Mouse (Mus musculus): ENCODE measurements around the gene Actn4.

Gene Actn4

DNA sequence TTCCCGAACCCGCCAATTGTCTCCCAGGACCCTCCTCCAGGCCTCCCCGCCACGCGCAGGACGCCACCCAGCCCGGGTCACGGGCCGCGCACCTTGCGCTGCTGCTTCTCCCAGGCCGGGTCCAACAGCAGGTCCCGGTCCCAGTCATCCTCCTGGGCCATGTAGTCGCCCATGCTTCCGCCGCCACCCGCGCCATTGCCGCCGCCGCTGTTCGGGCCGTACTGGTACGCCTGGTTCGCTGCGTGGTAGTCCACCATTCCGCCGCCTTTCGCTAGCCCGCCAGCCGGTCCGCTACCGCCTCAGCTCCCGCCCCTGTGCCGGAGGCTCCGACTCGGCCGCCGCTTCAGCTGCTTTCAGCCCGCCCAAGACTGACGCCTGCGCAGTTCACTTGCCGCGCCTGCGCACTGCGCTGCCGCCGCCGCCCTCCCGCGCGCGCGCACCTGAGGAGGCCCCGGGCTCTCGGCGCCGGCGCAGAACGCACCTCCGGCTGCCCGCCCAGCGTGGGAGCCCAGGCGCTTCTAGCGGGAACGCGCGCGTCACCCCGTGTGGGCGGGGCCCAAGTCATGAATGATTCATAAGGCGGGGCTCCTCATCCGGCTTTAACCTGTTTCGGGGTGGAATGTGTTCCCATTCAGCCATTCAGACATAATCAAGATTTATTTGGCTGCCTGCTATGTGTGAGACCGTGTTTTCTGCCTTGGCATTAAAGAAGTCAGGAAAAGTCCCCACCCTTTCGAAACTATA, at the start of gene Actn4:
TSS of gene Actn4 (minus strand) at position 414 of the 744 bp plus-strand sequence.
- peak; percentile 98 for DNase-seq (ENCODE audit: low spot score)

DNA sequence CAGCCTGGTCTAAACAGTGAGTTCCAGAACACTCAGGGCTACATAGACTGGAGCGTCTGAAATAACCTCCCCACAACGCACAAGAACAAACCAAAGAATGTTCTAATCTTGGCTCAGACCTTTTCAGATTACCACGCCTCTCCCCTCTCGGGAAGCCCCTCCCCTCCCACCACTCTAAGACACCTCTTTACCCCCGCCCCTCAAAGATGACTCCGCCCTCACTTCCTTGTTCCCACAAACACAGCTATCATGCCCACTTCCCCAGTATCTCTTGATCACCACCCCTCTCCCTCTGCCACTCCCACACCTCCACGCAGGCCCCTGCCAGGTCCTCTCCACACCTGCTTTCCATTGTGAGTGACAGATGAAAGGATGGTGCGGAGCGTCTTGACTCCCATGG, 46.6 kb upstream of the Actn4 start:
- DNase-seq (ENCODE audit: low spot score), result no peak

DNA sequence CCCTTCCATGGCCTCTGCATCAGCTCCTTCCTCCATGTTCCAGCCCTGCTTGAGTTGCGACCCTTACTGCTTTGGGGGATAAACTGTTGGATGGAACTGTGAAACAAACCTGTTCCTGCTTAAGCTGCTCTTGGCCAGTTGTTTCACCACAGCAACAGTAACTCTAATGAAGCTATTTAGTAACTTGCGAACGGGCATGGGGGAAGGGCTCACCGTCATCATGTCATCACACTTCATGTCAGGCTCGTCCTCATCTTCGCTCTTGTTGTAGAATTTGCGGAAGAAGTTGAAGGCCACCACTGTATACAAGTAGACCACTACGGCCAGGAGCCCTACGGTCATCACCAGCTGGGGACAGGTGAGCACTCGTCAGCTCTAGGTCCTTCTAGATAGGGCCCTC, 46.0 kb upstream of the Actn4 start:
- no peak for DNase-seq (ENCODE audit: low spot score)

DNA sequence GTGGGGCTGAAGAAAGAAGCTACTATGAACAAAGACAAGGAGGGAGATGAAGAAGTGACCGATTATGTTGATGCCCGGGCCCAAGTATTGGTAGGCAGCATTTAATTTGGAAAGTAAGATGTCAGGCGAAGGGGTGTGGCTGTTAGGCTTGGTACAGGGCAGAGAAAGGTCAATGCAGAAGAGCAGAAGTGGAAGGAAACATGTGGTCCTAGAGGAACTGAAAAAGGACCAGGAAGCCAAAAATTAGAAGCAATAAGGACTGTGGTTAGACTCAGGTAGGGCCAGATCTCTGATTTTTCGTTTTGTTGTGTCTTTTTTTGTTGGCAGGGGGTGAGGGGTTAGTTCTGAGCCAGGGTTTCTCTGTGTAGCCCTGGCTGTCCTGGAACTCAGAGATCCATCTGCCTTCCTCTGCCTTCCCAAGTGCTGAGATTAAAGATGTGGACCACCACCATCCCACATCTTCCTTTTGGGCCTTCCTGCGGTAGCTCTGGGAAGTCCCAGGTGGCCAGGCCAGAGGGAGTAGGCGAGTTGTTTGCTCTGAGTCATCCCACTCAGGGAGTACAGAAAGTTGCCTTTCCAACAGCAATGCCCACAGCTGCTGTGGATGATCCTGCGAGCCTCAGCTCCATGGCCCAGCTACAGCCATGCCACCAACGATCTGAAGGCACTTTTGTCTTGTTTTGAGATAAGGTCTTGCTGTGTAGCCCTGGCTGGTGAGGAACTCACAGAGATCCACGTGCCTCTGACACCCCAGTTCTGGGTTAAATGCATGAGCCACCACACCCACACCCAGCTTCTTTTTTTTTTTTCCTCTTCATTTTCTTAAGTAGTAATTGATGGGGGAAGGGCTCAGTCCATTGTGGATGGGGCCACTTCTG, 45.3 kb upstream of the Actn4 start:
- DNase-seq (ENCODE audit: low spot score), result no peak

DNA sequence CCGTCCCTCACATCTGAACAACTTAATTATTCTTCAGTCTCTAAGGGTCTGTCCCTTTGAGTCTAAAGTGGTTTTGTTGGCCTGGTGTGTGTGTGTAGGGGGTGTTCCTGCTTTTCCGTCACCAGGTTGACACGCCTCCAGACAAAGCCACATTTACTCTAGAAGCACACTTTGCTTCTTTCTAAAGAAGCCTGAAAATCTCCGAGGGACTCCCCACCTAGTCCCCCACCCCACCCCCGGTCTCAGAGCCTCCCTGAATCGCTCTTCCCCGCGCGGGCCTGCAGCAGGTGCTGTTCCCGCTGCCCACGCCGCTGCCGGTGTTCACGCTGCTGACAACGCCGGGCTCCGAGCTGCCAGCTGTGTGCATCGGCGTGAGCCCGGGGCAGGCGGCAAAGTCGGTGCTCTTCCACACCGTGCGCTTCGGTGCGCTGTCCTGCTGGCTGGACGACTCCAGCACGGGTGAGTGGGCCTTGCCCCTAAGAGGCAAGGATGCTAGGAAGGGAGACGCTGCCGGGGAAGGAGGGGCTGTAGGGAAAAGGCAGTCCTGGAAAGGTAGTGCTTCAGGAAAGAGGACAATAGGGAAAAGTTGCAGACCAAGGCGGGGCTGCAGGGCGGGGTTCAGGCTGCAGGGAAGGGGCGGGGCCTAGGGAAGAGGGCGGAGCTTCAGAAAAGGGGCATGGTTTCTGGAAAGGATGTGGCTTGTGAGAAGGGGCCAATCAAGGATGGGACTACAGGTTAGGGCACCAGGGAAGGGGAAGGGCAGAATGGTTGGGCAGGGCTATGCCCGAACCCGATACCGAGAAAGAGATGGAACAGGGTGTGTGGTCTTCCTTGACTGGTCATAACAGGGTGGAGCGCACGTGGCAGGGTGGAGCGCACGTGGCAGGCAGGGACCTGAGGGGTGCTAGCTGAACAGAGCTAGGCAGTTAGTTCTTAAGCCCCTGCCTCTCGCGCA, 38.8 kb upstream of the Actn4 start:
- DNase-seq (ENCODE audit: low spot score), result peak; percentile 77

DNA sequence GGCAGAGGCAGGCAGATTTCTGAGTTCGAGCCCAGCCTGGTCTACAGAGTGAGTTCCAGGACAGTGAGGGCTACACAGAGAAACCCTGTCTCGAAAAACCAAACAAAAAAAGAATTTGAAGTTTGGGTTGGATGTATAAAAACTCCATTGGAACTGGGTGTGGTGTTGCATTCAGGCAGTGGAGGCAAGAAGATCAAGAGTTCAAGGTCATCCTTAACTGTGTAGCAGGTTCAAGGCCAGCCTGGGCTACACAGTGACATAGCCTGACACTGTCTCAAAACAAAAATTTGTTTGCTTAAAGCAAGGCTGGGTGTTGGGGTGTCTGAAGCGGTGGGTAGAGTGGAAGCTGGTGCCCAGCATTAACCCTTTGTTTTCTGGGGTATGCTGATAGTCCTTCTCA, 31.3 kb upstream of the Actn4 start:
- DNase-seq (ENCODE audit: low spot score), result no peak

DNA sequence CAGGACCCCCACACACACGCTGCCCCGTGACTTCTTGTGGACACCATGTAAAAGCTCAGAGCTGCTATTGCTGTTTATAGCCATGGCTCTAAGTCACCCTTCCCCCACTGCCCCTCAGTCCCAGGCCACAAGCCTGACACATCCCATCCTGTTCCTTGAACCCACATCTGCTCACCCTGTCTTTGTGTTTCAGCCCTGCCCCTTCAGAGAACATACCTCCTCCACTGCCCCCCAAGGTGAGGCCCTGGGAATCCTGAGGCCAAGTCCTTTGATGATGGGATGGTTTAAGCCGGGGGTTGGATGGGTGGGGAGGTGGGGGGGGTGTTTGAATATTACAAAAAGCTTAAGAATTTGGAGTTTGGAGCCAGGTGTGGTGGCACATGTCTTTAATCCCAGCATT, 30.9 kb upstream of the Actn4 start:
- DNase-seq (ENCODE audit: low spot score), result no peak

DNA sequence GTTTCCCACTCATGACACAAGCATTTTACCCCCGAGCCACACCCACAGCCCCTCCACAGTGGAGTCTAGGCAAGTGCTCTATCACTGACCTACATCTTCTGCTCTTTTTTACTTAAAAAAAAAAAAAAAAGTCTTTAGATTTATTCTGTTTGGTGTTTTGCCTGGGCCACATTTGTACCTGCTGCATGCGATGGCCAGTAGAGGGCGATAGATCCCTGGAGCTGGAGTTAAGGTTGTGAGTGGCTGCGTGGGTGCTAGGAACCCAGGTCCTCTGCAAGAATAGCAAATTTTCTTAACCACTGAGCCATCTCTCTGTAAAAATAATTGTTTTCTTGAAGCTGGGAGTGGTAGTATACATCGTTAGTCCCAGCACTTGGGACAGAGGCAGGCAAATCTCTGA, 29.5 kb upstream of the Actn4 start:
- no peak for DNase-seq (ENCODE audit: low spot score)

DNA sequence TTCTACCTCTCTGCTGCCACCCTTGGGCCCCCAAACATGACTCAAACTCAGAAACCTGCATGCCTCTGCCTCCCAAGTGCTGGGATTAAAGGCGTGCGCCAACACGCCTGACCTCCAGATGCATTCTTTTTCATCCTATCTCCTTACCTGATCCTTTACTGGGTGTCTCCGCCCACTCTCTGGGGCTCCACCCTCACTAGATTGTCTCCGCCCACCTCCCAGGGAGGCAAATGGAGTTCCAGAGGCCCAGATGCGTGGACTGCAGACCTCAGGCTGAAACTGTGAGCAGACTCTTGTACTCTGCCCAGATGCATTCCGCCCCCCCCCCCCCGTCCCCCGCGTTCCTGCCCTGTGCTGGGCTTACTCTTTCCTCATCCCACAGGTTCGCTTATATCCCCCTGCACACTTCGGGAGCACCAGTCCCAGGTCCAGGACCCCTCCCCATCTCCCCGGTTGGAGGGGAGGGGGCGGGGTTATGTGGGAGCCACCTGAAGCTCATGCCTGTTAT, 28.7 kb upstream of the Actn4 start:
- DNase-seq (ENCODE audit: low spot score), result no peak

DNA sequence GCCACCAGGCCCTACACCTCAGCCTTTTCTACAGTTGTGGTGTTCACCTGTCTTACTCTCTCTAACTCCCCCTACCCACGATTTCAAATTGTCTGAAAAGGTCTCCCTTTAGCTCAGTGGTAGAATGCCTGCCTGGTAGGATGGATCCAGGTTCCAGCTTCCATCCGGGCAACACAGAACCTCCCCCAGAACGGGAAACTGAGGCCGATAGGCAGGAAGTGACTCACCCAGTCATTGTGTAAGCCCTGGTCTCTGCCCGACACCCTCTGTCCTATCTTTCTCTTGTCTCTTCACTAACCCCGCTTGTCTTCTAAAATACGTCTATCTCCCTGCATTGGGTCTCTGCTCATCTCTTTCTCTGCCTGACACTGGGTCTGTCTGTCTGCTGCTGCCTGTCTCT, 23.1 kb upstream of the Actn4 start:
- no peak for DNase-seq (ENCODE audit: low spot score)

DNA sequence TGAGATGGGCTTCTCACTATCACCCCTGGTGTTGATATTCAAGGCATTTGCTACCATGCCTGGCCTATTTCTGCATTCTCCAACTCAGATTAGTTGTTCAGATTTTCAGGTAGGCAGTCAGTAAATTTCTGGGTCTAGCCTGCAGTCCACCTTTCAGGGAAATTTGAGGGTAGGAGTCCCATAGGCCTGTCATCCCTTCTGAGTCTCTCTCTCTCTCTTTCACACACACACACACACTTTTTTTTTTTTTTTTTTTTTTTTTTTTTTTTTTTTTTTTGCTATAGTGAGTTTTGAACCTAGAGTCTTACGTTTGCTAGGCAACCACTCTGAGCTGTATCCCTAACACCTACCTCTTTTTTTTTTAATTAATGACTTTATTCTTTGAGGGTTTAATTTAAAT, 22.3 kb upstream of the Actn4 start:
- no peak for DNase-seq (ENCODE audit: low spot score)

DNA sequence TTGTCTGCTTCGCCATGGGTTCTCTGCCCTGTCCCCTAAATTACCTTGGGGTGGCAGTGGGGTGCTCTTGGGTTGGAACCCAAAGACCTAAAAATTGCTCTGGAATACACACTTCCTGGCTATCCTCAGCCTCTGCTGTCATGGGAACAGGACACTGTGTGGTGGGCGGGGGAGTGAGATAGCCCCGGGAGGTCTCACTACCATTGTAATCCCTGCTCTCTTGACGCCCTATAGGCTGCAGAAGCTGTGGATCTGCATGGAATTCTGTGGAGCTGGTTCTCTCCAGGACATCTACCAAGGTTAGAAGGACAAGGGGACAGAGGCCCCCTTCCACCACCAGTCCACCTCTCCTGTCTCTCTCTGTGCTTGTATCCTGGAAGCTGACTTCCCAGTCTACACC, 21.7 kb upstream of the Actn4 start:
- no peak for DNase-seq (ENCODE audit: low spot score)

DNA sequence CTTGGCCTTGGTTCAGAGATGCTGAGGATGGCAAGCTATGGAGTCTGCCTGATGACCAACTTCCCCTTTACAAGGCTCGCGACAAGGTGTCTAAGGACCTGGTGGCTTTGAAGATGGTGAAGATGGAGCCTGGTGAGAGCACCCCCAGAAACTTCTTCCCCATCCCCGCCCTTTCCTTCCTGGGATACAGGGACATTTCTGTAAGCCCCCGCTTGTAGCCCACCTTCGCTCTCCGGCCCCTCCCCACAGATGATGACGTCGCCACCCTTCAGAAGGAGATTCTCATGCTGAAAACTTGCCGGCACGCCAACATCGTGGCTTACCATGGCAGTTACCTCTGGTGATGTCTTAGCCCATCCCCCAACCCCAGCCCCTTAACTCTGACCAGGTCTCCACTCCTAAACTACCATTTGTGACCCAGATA, 21.0 kb upstream of the Actn4 start:
- DNase-seq (ENCODE audit: low spot score), result no peak

DNA sequence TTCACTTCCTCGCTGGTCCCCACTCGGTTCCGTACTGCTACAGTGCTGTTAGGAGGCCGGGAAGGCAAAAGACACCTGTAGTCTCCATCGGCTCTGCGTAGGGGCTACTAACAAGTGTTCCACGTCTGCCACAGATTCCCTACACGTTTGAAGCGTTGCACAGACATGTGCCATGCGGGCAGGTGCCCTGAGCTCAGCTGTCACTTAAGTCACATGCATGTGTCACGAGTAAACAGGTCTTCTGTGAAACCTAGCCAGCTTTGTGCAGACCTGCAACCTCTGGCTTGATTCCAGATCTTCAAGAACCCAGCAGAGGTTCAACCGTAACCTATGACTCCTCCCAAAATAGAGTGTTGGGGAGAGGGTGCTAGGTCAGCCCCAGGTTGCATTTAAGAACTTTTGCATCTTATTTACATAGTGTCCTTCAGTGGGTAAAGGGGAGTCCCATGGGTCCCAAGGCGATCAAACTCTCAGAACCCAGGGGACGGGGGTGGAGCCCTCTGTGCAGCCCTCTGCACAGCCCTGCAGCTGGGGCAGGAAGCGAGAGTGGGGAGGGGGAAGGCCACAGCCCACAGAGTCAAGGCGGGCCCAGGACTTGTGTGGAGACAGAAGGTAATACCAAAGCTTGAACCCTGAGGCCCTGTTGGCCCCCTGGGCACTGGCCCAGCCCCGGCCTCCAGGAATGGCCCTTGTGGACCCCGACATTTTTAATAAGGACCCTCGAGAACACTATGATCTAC, 20.3 kb upstream of the Actn4 start:
- DNase-seq (ENCODE audit: low spot score), result peak; percentile 27

DNA sequence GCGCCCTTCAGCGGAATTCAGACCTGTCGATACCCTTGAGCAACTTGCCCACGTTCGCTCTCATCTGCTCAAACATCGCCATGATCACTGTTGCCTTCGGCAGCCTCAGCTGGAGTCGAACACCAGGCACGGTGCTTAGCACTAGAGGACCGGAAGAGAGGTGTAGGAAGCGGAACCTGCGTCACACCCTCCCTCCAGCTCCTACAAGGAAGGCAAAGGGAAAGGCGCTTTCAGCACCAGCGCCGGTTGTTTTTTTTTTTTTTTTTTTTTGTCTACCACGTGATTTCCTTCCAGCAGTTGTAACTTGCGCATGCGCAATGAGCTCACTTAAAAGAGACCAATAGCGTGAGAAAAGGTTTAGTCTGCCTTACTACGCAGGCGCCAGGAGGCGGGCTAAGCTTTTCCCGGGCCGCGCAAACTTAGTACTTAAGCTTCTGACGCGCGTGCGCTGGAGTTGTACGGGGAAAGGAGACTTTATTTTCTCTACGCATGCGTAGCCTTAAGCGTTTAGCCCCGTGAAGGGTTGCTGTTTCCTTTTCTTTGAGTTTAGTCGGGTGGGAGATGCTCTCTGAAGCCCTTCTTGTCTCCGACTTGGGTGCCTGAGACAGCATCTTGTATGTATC, 19.6 kb upstream of the Actn4 start, which contains the start of the genes Eif3k and Map4k1:
TSS of gene Eif3k (minus strand) at position 214 of the 623 bp plus-strand sequence.
TSS of gene Map4k1 (plus strand) at position 400 of the 623 bp plus-strand sequence.
- DNase-seq (ENCODE audit: low spot score), result peak; percentile 97

DNA sequence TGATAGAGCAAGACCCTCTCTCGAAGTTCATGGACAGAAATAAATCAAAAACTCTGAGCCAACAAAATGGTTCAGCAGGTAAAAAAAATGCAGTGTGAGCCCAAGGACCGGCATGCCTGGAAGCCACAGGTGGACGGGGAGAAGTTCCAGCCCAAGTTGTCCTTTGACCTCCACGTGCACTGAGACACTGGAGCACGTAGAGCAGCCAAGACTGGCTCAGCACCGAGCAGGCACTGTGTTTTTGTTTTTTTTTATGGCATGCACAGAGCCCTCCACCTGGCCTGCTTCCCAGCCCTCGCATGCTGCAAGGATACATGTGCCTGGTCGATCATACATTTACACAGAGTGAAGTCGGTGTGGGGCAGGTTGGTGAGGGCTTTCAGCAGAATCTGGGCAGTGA, 15.4 kb upstream of the Actn4 start:
- peak; percentile 71 for DNase-seq (ENCODE audit: low spot score)

DNA sequence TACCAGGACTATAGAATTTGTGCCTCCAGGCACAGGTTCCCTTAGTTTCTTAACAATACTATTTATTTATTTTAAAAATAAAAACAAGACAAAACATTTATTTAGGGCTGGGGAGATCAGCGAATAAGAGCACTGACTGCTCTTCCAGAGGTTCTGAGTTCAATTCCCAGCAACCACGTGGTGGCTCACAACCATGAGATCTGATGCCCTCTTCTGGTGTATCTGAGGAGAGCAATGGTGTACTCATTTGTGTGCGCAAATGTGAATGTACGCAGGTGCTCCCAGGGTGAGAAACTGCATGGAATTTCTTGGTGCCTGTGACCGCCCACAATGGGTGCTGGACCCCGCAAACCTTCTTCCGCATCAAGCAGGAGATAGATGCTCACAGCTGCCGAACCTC, 10.9 kb upstream of the Actn4 start:
- no peak for DNase-seq (ENCODE audit: low spot score)

DNA sequence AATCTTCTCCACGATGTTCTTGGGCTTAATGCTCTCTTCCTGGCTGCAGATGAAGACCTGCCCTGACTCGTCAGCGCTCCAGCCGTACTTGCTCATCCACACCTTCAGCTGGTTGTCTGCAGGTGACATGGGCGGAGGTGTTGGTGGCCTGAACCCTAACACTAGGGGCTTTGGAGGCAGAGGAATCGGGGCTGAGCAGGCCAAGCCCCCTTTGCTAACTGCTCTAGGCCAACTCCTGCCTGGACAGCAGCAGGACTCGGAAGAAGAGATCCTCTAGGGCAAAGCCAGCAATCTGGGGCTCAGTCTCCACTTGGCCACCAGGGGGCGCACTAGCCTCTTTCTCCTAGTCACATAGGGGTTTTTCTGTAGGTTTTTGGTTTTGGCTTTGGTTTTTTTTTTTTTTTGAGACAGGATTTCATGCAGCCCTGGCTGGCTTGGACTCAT, 10.4 kb upstream of the Actn4 start:
- no peak for DNase-seq (ENCODE audit: low spot score)

DNA sequence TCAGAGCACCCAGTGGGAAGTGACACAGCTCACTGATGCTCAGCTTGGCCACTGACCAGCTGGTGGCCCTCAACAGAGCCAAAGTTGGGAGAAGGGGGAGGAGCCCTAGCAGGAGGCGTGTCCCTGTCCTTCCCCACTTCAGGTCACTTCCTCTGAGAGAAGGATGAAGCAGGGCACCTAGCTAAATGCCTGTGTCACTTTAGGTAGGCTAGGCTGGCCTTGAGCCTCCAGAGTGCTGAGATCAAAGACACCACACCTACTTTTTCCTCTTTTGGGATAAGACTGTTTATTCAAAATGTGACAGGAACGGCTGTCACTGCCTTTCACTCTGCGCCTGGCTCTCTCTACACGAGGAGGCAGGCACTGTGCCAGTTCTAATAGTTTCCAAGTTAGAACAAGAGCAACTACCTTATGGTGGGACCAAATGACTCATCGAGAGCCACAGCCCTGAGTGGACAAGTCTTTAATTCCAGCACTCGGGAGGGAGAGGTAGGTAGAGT, 9.7 kb upstream of the Actn4 start:
- no peak for DNase-seq (ENCODE audit: low spot score)

DNA sequence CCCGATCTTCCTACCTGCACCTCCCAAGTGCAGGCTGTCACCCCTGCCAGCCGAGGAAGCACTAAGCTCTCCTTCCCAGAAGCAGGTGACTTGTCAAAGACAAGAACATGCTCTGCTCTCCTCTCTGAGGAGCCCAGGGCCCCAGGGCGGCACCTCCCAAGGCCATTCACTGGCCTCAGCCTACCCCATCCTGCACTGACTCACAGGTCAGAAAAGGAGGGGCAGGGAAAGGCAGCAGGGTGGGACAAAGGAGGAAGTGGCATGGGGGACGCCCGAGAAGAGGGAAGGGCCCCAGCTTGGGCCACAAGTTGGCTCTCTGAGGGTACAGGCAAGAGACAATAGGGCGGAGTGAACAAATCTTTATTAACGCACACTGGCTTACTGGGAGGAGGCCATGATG, 8.9 kb upstream of the Actn4 start:
- DNase-seq (ENCODE audit: low spot score), result no peak

Measured in yolk sac, embryonic 10.5 days (tissue).